Mouse (Mus musculus): Measurements from ENCODE around the gene Rpl14. TPM values are rescaled to one million over a fixed set of nuclear protein-coding genes. Genes with fewer than 3 reads are reported as not detected.

Gene Rpl14
- 100 to 1,000 TPM; 818 to 840 TPM for total RNA-seq (2023)

DNA sequence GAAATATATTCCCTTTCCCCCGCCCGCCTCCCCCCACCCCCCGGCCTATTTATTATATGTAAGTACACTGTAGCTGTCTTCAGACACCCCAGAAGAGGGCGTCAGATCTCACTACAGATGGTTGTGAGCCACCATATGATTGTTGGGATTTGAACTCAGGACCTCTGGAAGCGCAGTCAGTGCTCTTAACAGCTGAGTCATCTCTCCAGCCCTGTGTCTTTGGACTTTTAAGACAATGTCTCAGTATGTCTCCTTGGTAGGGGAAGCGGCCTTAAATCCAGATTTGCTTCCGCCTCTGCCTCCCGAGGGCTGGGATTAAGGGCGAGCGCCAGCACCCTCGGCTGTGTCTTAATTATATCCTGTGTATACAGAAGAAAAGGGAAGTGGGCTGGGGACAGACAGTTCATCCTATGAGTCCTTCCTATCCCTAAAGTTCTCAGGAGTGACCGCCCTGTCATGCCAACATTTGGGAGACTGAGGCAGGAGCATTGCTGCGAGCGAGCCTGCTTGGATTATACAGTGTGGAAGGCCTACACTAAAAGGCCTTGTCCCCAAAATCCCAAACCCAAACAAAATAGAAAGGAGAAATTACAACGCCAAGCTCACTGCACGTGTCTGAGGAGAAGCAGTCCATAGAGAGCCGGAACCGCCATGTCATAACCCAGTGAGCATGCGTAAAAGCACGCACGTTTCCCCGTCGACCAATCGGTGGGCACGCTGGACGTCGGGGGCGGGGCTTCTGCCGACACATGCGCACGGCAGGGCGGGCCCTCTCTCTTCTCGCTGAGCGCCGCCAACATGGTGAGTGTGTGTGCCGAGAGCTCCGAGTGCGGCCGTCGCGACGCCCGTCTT, at the start of gene Rpl14:
TSS of gene Rpl14 (plus strand) at position 704 of the 852 bp plus-strand sequence.

DNA sequence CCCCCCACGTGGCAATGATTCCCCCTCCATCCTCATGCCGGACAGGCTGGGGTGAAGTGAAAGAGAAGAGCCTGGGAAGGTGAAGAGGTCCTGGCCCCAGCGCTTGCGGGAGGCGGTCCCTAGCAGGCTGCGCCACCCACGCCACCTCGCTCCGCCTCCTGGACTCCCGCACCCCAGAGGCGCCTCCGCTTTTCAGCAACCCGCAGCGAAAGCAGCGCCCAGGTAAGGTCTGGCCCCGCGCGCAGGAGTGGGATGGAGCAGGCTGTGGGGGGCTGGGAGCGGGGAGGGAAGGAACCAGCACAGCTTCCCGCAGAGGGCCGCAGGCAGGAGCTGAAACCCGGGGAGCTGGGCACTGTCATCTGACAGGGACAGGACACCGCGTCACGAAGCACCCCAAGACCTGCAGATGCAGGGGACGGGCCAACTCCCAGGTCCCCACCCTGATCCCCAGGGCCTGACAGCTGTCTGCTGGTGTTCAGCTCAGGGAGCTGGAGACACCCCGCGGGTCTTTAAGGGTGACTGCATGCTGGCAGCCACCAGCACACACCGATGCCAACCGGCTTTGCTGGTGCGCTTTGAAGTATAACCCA, 31.5 kb upstream of the Rpl14 start, which contains the start of gene Entpd3:
TSS of gene Entpd3 (plus strand) at position 157 of the 590 bp plus-strand sequence.

Other genes with a start within 250 kb of the Rpl14 start
- 10 to 100 TPM; 52.4 TPM for gene Eif1b, start 79.2 kb upstream of the Rpl14 start, total RNA-seq (2023)
- gene Entpd3, start 31.6 kb upstream of the Rpl14 start, total RNA-seq (2023): not detected

All from B cell, adult 67 days (primary cell).